Mouse (Mus musculus): Measurements from ENCODE around the gene Tlx2. TPM values are rescaled to one million over a fixed set of nuclear protein-coding genes. Genes with fewer than 3 reads are reported as not detected.
A peak's percentile ranks its signal among the peaks of the same experiment; 100 is the strongest.

The Tlx2 gene
- polyA plus RNA-seq, 1 experiment from 2014 or later = not detected

- H3K4me2 ChIP-seq (replicated peaks) = no peak overlapping the region
- DNase-seq (ENCODE audit: low spot score) (no peak), ATAC-seq (ENCODE audit: low FRiP score) (no peak)
- no peak overlapping the region for H3K4me3 ChIP-seq (replicated peaks; ENCODE audit: low read length)
- no peaks in the 10 kb centered on the region for H3K9me3 ChIP-seq (ENCODE audit: control insufficient read depth, low read length)
- peaks cover 8% of the 10 kb centered on the region; the same call in 1 of the 2 replicates for H3K27me3 ChIP-seq (ENCODE audit: control insufficient read depth, insufficient read depth, low read length)
- no peaks in the 10 kb centered on the region for H3K4me1 ChIP-seq (replicated peaks; ENCODE audit: control insufficient read depth, insufficient read depth, low read length)
- 49% methylated on average over 6 of the region's 6 CpGs for WGBS
- no peak overlapping the region for H3K9ac ChIP-seq
- no peak overlapping the region for H3K27ac ChIP-seq
- no peaks in the 10 kb centered on the region for H3K36me3 ChIP-seq (replicated peaks; ENCODE audit: control insufficient read depth, insufficient read depth)
Observed at GRCm38 (mm10) chr6:83095968-83096367, 25.9 kb upstream of the Tlx2 start.

GRCm38 (mm10) chr6:83092416-83093127 is 22.5 kb upstream of the Tlx2 start:
- Histone ChIP-seq H3K9ac (no peak overlapping the region), H3K27ac (no peak overlapping the region), H3K4me1 (replicated peaks; ENCODE audit: control insufficient read depth, insufficient read depth, low read length) (no peaks in the 10 kb centered on the region), H3K4me3 (replicated peaks; ENCODE audit: low read length) (no peak overlapping the region), H3K9me3 (ENCODE audit: control insufficient read depth, low read length) (no peaks in the 10 kb centered on the region), H3K27me3 (ENCODE audit: control insufficient read depth, insufficient read depth, low read length) (peaks cover 40% of the 10 kb centered on the region), H3K36me3 (replicated peaks; ENCODE audit: control insufficient read depth, insufficient read depth) (no peaks in the 10 kb centered on the region), H3K4me2 (replicated peaks) (no peak overlapping the region)
- DNase-seq (ENCODE audit: low spot score) = no peak
- ATAC-seq (ENCODE audit: low FRiP score) = no peak
- 36% methylated on average over 6 of the region's 6 CpGs for WGBS

DNA sequence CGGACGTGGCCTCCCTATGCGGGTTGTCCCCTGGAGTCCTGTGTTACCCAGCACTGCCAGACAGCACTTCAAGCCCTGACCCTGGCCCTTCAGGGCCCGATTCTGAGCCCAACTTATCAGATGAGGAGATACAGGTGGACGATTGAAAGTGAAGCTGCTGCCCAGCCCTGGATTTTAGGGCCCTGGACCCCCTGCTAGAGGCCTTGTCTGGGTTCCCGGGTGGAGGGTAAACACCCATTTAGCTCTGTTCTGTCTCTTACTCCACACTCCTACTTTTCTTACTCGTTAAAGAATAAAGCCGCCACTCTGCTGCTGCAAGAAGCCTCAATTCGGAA is 17.8 kb upstream of the Tlx2 start:
- peaks cover 84% of the 10 kb centered on the region for H3K27me3 ChIP-seq (ENCODE audit: control insufficient read depth, insufficient read depth, low read length)
- 4% methylated on average over 9 of the region's 9 CpGs for WGBS

GRCm38 (mm10) chr6:83087205-83087925 is 17.3 kb upstream of the Tlx2 start:
- under 1% methylated on average over 47 of the region's 47 CpGs for WGBS

More for the DNA sequence above, 17.8 kb upstream of the Tlx2 start:
- no peak overlapping the region for H3K9ac ChIP-seq
- DNase-seq (ENCODE audit: low spot score) = no peak
- H3K4me1 ChIP-seq (replicated peaks; ENCODE audit: control insufficient read depth, insufficient read depth, low read length) = no peaks in the 10 kb centered on the region
- no peak for ATAC-seq (ENCODE audit: low FRiP score)
- no peaks in the 10 kb centered on the region for H3K36me3 ChIP-seq (replicated peaks; ENCODE audit: control insufficient read depth, insufficient read depth)
- H3K4me2 ChIP-seq (replicated peaks) = no peak overlapping the region
- H3K4me3 ChIP-seq (replicated peaks; ENCODE audit: low read length) = no peak overlapping the region
- no peaks in the 10 kb centered on the region for H3K9me3 ChIP-seq (ENCODE audit: control insufficient read depth, low read length)
- H3K27ac ChIP-seq = no peak overlapping the region

GRCm38 (mm10) chr6:83086121-83087035 is 16.3 kb upstream of the Tlx2 start, which contains the start of gene Lbx2:
TSS of gene Lbx2 (plus strand) at chr6:83086367.
- peaks cover 10% of the 10 kb centered on the region; the same call in 1 of the 2 replicates for H3K36me3 ChIP-seq (replicated peaks; ENCODE audit: control insufficient read depth, insufficient read depth)
- no peak for ATAC-seq (ENCODE audit: low FRiP score)
- peaks cover 91% of the 10 kb centered on the region for H3K27me3 ChIP-seq (ENCODE audit: control insufficient read depth, insufficient read depth, low read length)
- WGBS = 4% methylated on average over 42 of the region's 42 CpGs
- peak within 1 kb of the TSS; percentile 31; the same call in 1 of the 2 replicates for H3K4me2 ChIP-seq (replicated peaks)
- no peak within 1 kb of the TSS for H3K4me3 ChIP-seq (replicated peaks; ENCODE audit: low read length)
- H3K9ac ChIP-seq = no peak within 1 kb of the TSS
- H3K27ac ChIP-seq = no peak within 1 kb of the TSS
- no peaks in the 10 kb centered on the region for H3K9me3 ChIP-seq (ENCODE audit: control insufficient read depth, low read length)
- no peak for DNase-seq (ENCODE audit: low spot score)
- no peaks in the 10 kb centered on the region for H3K4me1 ChIP-seq (replicated peaks; ENCODE audit: control insufficient read depth, insufficient read depth, low read length)

More at GRCm38 (mm10) chr6:83087205-83087925, 17.3 kb upstream of the Tlx2 start:
- Histone ChIP-seq H3K4me1 (replicated peaks; ENCODE audit: control insufficient read depth, insufficient read depth, low read length) (no peaks in the 10 kb centered on the region), H3K27me3 (ENCODE audit: control insufficient read depth, insufficient read depth, low read length) (peaks cover 84% of the 10 kb centered on the region), H3K4me3 (replicated peaks; ENCODE audit: low read length) (no peak overlapping the region), H3K4me2 (replicated peaks) (peak overlapping the region; percentile 31), H3K36me3 (replicated peaks; ENCODE audit: control insufficient read depth, insufficient read depth) (peaks cover 2% of the 10 kb centered on the region; the same call in 1 of the 2 replicates), H3K27ac (no peak overlapping the region), H3K9ac (no peak overlapping the region), H3K9me3 (ENCODE audit: control insufficient read depth, low read length) (no peaks in the 10 kb centered on the region)
- ATAC-seq (ENCODE audit: low FRiP score) (no peak), DNase-seq (ENCODE audit: low spot score) (no peak)

- H3K9ac ChIP-seq = no peak overlapping the region
- no peak overlapping the region for H3K4me3 ChIP-seq (replicated peaks; ENCODE audit: low read length)
- H3K36me3 ChIP-seq (replicated peaks; ENCODE audit: control insufficient read depth, insufficient read depth) = peaks cover 20% of the 10 kb centered on the region; the same call in 1 of the 2 replicates
- H3K9me3 ChIP-seq (ENCODE audit: control insufficient read depth, low read length) = no peaks in the 10 kb centered on the region
- ATAC-seq (ENCODE audit: low FRiP score) = no peak
- peaks cover 2% of the 10 kb centered on the region; the same call in 1 of the 2 replicates for H3K4me1 ChIP-seq (replicated peaks; ENCODE audit: control insufficient read depth, insufficient read depth, low read length)
- no peak for DNase-seq (ENCODE audit: low spot score)
- 4% methylated on average over 6 of the region's 6 CpGs for WGBS
- peaks cover 74% of the 10 kb centered on the region for H3K27me3 ChIP-seq (ENCODE audit: control insufficient read depth, insufficient read depth, low read length)
- H3K27ac ChIP-seq = no peak overlapping the region
- no peak overlapping the region for H3K4me2 ChIP-seq (replicated peaks)
Observed at GRCm38 (mm10) chr6:83084477-83084876, 14.4 kb upstream of the Tlx2 start.

GRCm38 (mm10) chr6:83083497-83083896 is 13.4 kb upstream of the Tlx2 start:
- Histone ChIP-seq H3K9ac (no peak overlapping the region), H3K27me3 (ENCODE audit: control insufficient read depth, insufficient read depth, low read length) (peaks cover 66% of the 10 kb centered on the region), H3K4me2 (replicated peaks) (no peak overlapping the region), H3K27ac (no peak overlapping the region), H3K4me1 (replicated peaks; ENCODE audit: control insufficient read depth, insufficient read depth, low read length) (peaks cover 10% of the 10 kb centered on the region), H3K36me3 (replicated peaks; ENCODE audit: control insufficient read depth, insufficient read depth) (peaks cover 20% of the 10 kb centered on the region; the same call in 1 of the 2 replicates), H3K9me3 (ENCODE audit: control insufficient read depth, low read length) (no peaks in the 10 kb centered on the region), H3K4me3 (replicated peaks; ENCODE audit: low read length) (no peak overlapping the region)
- ATAC-seq (ENCODE audit: low FRiP score) = no peak
- no peak for DNase-seq (ENCODE audit: low spot score)
- 14% methylated on average over 5 of the region's 5 CpGs for WGBS

DNA sequence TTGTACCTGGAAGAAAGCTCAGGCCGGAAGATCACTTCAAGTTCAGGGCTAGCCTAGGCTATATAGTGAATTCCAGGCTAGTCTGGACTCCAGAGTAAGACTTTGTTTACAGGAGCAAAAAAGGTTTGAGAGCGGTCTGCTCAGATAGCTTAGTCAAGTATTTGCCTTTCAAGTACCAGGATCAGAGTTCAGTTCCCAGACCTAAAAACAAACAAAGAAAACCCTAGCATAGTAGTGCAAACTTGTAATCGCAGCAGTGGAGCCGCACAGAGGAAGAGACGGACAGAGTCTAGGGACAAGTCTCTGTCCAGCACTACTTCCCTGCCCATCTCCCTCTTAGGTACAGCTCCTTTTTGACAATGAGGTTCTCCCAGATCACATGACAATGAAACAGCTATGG is 10.1 kb upstream of the Tlx2 start:
- no peak overlapping the region for H3K4me3 ChIP-seq (replicated peaks; ENCODE audit: low read length)
- H3K27ac ChIP-seq = no peak overlapping the region
- H3K36me3 ChIP-seq (replicated peaks; ENCODE audit: control insufficient read depth, insufficient read depth) = peaks cover 20% of the 10 kb centered on the region; the same call in 1 of the 2 replicates
- ATAC-seq (ENCODE audit: low FRiP score) (no peak), DNase-seq (ENCODE audit: low spot score) (no peak)
- WGBS = 94% methylated on average over 5 of the region's 5 CpGs
- H3K4me2 ChIP-seq (replicated peaks) = no peak overlapping the region
- H3K4me1 ChIP-seq (replicated peaks; ENCODE audit: control insufficient read depth, insufficient read depth, low read length) = peaks cover 14% of the 10 kb centered on the region
- H3K9me3 ChIP-seq (ENCODE audit: control insufficient read depth, low read length) = no peaks in the 10 kb centered on the region
- H3K9ac ChIP-seq = no peak overlapping the region
- H3K27me3 ChIP-seq (ENCODE audit: control insufficient read depth, insufficient read depth, low read length) = peaks cover 53% of the 10 kb centered on the region

All from hindbrain, embryonic 14.5 days (tissue).